Mouse (Mus musculus) layer of hippocampus, postnatal 36 days (tissue): ENCODE results near the gene Mier3. TPM values are rescaled to one million over a fixed set of nuclear protein-coding genes. Genes with fewer than 3 reads are reported as not detected.

Experiments
- total RNA-seq, 2 experiments: library from RNA; stranded (reverse); gene quantifications; 2 replicates each; pipeline ENCODE4 v1.2.3; 2021

Gene Mier3
- total RNA-seq, 2 experiments from 2014 or later: 24.7 to 33.8 TPM

Other genes starting within 250 kb of the Mier3 start
- 10 to 100 TPM; 86.2 to 90.9 TPM for gene Gpbp1, start 190.9 kb upstream of the Mier3 start, total RNA-seq
- not detected for gene Gm49496, start 131.0 kb upstream of the Mier3 start, total RNA-seq
- gene Gm10198, start 88.2 kb upstream of the Mier3 start, total RNA-seq: not detected
- 10 to 100 TPM; 12.2 to 17.1 TPM for gene Map3k1, start 128.0 kb downstream of the Mier3 start, total RNA-seq